Mouse (Mus musculus) embryonic facial prominence, embryonic 10.5 days (tissue): Measurements from ENCODE around the gene Slc25a17. TPM values are rescaled to one million over a fixed set of nuclear protein-coding genes. Genes with fewer than 3 reads are reported as not detected.

Source experiments
- DNase-seq: peaks from one replicate; pipeline ENCODE4 v3.0.0-alpha.2; 2017; ENCODE audit warnings: low spot score
- H3K27ac ChIP-seq: fragments of 300-500 bp; sonication (generic); replicated peaks from 2 replicates; pipeline ENCODE4 v1.5.1; 2016; ENCODE audit warnings: mild to moderate bottlenecking
- H3K27me3 ChIP-seq: fragments of 300-500 bp; sonication (generic); replicated peaks from 2 replicates; pipeline ENCODE4 v1.6.1; 2016; ENCODE audit warnings: low read depth, mild to moderate bottlenecking; ENCODE audit not compliant: poor library complexity, severe bottlenecking
- H3K36me3 ChIP-seq: fragments of 300-500 bp; sonication (generic); replicated peaks from 2 replicates; pipeline ENCODE4 v1.6.1; 2016; ENCODE audit warnings: mild to moderate bottlenecking, moderate library complexity
- H3K4me1 ChIP-seq: fragments of 300-500 bp; sonication (generic); 2 replicates; pipeline ENCODE4 v1.6.1; 2016
- H3K4me3 ChIP-seq: fragments of 300-500 bp; sonication (generic); 2 replicates; pipeline ENCODE4 v1.5.1; 2016; ENCODE audit warnings: mild to moderate bottlenecking, moderate library complexity
- H3K9me3 ChIP-seq: fragments of 300-500 bp; sonication (generic); 2 replicates; pipeline ENCODE4 v1.6.1; 2016; ENCODE audit warnings: mild to moderate bottlenecking
- WGBS: fragments of 180-500 bp; shearing (Covaris S2); methylation state at CpG from one replicate; pipeline ENCODE4 v1.1.7; 2016; 5-methylcytosine and 5-hydroxymethylcytosine counted together
- polyA plus RNA-seq: library from polyadenylated mRNA; unstranded; fragments of >200 nt; fragmentation: Nextera tagmentation; extraction: Ambion mirVana; gene quantifications from 2 replicates; pipeline ENCODE4 v1.2.1, GENCODE M21; 2016

Slc25a17 gene
- polyA plus RNA-seq, 1 experiment from 2014 or later, result 94.0 TPM

- 92% methylated on average over 1 of the region's 1 CpGs for WGBS
- H3K27me3 ChIP-seq, result no peaks in the 10 kb centered on the region
- H3K27ac ChIP-seq, result no peak overlapping the region
- DNase-seq, result no peak
- no peaks in the 10 kb centered on the region for H3K9me3 ChIP-seq
- H3K4me3 ChIP-seq, result no peak overlapping the region
- H3K36me3 ChIP-seq, result peaks cover 100% of the 10 kb centered on the region
- H3K4me1 ChIP-seq, result no peaks in the 10 kb centered on the region
Measured at GRCm38 (mm10) chr15:81368601-81369000, 8.0 kb upstream of the Slc25a17 start.

- Histone ChIP-seq H3K36me3 (peaks cover 88% of the 10 kb centered on the region), H3K4me3 (no peak overlapping the region), H3K27ac (no peak overlapping the region), H3K9me3 (no peaks in the 10 kb centered on the region), H3K27me3 (no peaks in the 10 kb centered on the region), H3K4me1 (peaks cover 5% of the 10 kb centered on the region)
- DNase-seq, result no peak
- 88% methylated on average over 4 of the region's 4 CpGs for WGBS
Measured at GRCm38 (mm10) chr15:81366241-81366640, 5.6 kb upstream of the Slc25a17 start.

GRCm38 (mm10) chr15:81365246-81365645 is 4.6 kb upstream of the Slc25a17 start:
- H3K4me1 ChIP-seq, result peaks cover 13% of the 10 kb centered on the region
- H3K27me3 ChIP-seq, result no peaks in the 10 kb centered on the region
- H3K36me3 ChIP-seq, result peaks cover 78% of the 10 kb centered on the region
- H3K27ac ChIP-seq, result no peak overlapping the region
- WGBS, result 93% methylated on average over 8 of the region's 8 CpGs
- no peaks in the 10 kb centered on the region for H3K9me3 ChIP-seq
- no peak overlapping the region for H3K4me3 ChIP-seq
- DNase-seq, result no peak

- peaks cover 23% of the 10 kb centered on the region for H3K4me1 ChIP-seq
- DNase-seq, result no peak
- no peak overlapping the region for H3K4me3 ChIP-seq
- peaks cover 68% of the 10 kb centered on the region for H3K36me3 ChIP-seq
- 94% methylated on average over 1 of the region's 1 CpGs for WGBS
- no peaks in the 10 kb centered on the region for H3K9me3 ChIP-seq
- H3K27me3 ChIP-seq, result no peaks in the 10 kb centered on the region
- H3K27ac ChIP-seq, result no peak overlapping the region
Measured at GRCm38 (mm10) chr15:81364271-81364670, 3.7 kb upstream of the Slc25a17 start.

GRCm38 (mm10) chr15:81362501-81362900 is 1.9 kb upstream of the Slc25a17 start:
- Histone ChIP-seq H3K27me3 (no peaks in the 10 kb centered on the region), H3K27ac (no peak overlapping the region), H3K36me3 (peaks cover 56% of the 10 kb centered on the region), H3K4me1 (peaks cover 28% of the 10 kb centered on the region), H3K9me3 (no peaks in the 10 kb centered on the region), H3K4me3 (no peak overlapping the region)
- no peak for DNase-seq
- WGBS, result 80% methylated on average over 1 of the region's 1 CpGs

- WGBS, result 48% methylated on average over 10 of the region's 10 CpGs
Measured at GRCm38 (mm10) chr15:81361417-81362015, 904 bp upstream of the Slc25a17 start.

GRCm38 (mm10) chr15:81361022-81361404 is 401 bp upstream of the Slc25a17 start:
- peaks cover 41% of the 10 kb centered on the region for H3K36me3 ChIP-seq
- DNase-seq, result no peak
- no peaks in the 10 kb centered on the region for H3K27me3 ChIP-seq
- H3K4me1 ChIP-seq, result peaks cover 28% of the 10 kb centered on the region
- peak overlapping the region; percentile 80 for H3K4me3 ChIP-seq
- WGBS, result 43% methylated on average over 6 of the region's 6 CpGs
- H3K27ac ChIP-seq, result peak overlapping the region; percentile 83; the same call in 1 of the 2 replicates
- no peaks in the 10 kb centered on the region for H3K9me3 ChIP-seq

More at GRCm38 (mm10) chr15:81361417-81362015, 904 bp upstream of the Slc25a17 start:
- no peak for DNase-seq
- Histone ChIP-seq H3K9me3 (no peaks in the 10 kb centered on the region), H3K27ac (no peak overlapping the region), H3K36me3 (peaks cover 46% of the 10 kb centered on the region), H3K4me3 (peak overlapping the region; percentile 80; the same call in 1 of the 2 replicates), H3K27me3 (no peaks in the 10 kb centered on the region), H3K4me1 (peaks cover 28% of the 10 kb centered on the region)

- DNase-seq, result no peak
- no peaks in the 10 kb centered on the region for H3K27me3 ChIP-seq
- 89% methylated on average over 5 of the region's 5 CpGs for WGBS
- H3K4me3 ChIP-seq, result peak overlapping the region; percentile 80
- H3K27ac ChIP-seq, result no peak overlapping the region
- peaks cover 28% of the 10 kb centered on the region for H3K4me1 ChIP-seq
- H3K9me3 ChIP-seq, result no peaks in the 10 kb centered on the region
- peaks cover 25% of the 10 kb centered on the region for H3K36me3 ChIP-seq
Measured at GRCm38 (mm10) chr15:81359421-81359820, 1.2 kb downstream of the Slc25a17 start.

GRCm38 (mm10) chr15:81358943-81359342 is 1.7 kb downstream of the Slc25a17 start:
- WGBS, result 87% methylated on average over 3 of the region's 3 CpGs
- H3K36me3 ChIP-seq, result peaks cover 20% of the 10 kb centered on the region
- no peak overlapping the region for H3K27ac ChIP-seq
- H3K9me3 ChIP-seq, result no peaks in the 10 kb centered on the region
- no peak overlapping the region for H3K4me3 ChIP-seq
- H3K4me1 ChIP-seq, result peaks cover 28% of the 10 kb centered on the region
- DNase-seq, result no peak
- no peaks in the 10 kb centered on the region for H3K27me3 ChIP-seq

GRCm38 (mm10) chr15:81356946-81357345 is 3.7 kb downstream of the Slc25a17 start:
- DNase-seq, result no peak
- H3K4me1 ChIP-seq, result peaks cover 28% of the 10 kb centered on the region
- no peak overlapping the region for H3K4me3 ChIP-seq
- 48% methylated on average over 5 of the region's 5 CpGs for WGBS
- H3K27me3 ChIP-seq, result no peaks in the 10 kb centered on the region
- 0 out of 2 replicates have a peak, but pooled peaks cover 5% of the 10 kb centered on the region for H3K36me3 ChIP-seq
- no peak overlapping the region for H3K27ac ChIP-seq
- no peaks in the 10 kb centered on the region for H3K9me3 ChIP-seq

- H3K4me3 ChIP-seq, result no peak overlapping the region
- peak; percentile 66 for DNase-seq
- no peak overlapping the region for H3K27ac ChIP-seq
- H3K27me3 ChIP-seq, result no peaks in the 10 kb centered on the region
- 63% methylated on average over 3 of the region's 3 CpGs for WGBS
- peaks cover 15% of the 10 kb centered on the region for H3K4me1 ChIP-seq
- no peaks in the 10 kb centered on the region for H3K9me3 ChIP-seq
- 0 out of 2 replicates have a peak, but pooled peaks cover 5% of the 10 kb centered on the region for H3K36me3 ChIP-seq
Measured at GRCm38 (mm10) chr15:81355146-81355761, 5.4 kb downstream of the Slc25a17 start.

GRCm38 (mm10) chr15:81352638-81353037 is 8.0 kb downstream of the Slc25a17 start:
- DNase-seq, result no peak
- peaks cover 13% of the 10 kb centered on the region for H3K4me1 ChIP-seq

GRCm38 (mm10) chr15:81350401-81350800 is 10.2 kb downstream of the Slc25a17 start:
- Histone ChIP-seq H3K36me3 (0 out of 2 replicates have a peak, but pooled peaks cover 3% of the 10 kb centered on the region), H3K4me3 (no peak overlapping the region), H3K27me3 (no peaks in the 10 kb centered on the region), H3K9me3 (no peaks in the 10 kb centered on the region), H3K27ac (no peak overlapping the region), H3K4me1 (peaks cover 13% of the 10 kb centered on the region)
- DNase-seq, result no peak
- 72% methylated on average over 1 of the region's 1 CpGs for WGBS

More at GRCm38 (mm10) chr15:81352638-81353037, 8.0 kb downstream of the Slc25a17 start:
- Histone ChIP-seq H3K27ac (no peak overlapping the region), H3K36me3 (no peaks in the 10 kb centered on the region), H3K4me3 (no peak overlapping the region), H3K27me3 (no peaks in the 10 kb centered on the region), H3K9me3 (no peaks in the 10 kb centered on the region)
- WGBS, result 75% methylated on average over 1 of the region's 1 CpGs
